Mouse (Mus musculus) forebrain, embryonic 13.5 days (tissue): Measurements from ENCODE around the gene Tspan10. TPM values are rescaled to one million over a fixed set of nuclear protein-coding genes. Genes with fewer than 3 reads are reported as not detected.

Source experiments
- ATAC-seq: fragments of 200-750 bp; cut with Nextera tagmentation; 2 replicates; pipeline ENCODE4 v1.8.0; 2017
- H3K27ac ChIP-seq: fragments of 300-500 bp; sonication (generic); 2 replicates; pipeline ENCODE4 v1.5.1; 2015; ENCODE audit warnings: inconsistent platforms, mild to moderate bottlenecking, moderate library complexity
- H3K27me3 ChIP-seq: fragments of 300-500 bp; sonication (generic); 2 replicates; pipeline ENCODE4 v1.6.1; 2015; ENCODE audit warnings: mild to moderate bottlenecking, inconsistent platforms
- H3K36me3 ChIP-seq: fragments of 300-500 bp; sonication (generic); 2 replicates; pipeline ENCODE4 v1.6.1; 2015; ENCODE audit warnings: mild to moderate bottlenecking, inconsistent platforms; ENCODE audit not compliant: poor library complexity, severe bottlenecking
- H3K4me1 ChIP-seq: fragments of 300-500 bp; sonication (generic); 2 replicates; pipeline ENCODE4 v1.6.1; 2015; ENCODE audit warnings: inconsistent platforms
- H3K4me2 ChIP-seq: fragments of 300-500 bp; sonication (generic); 2 replicates; pipeline ENCODE4 v1.6.1; 2015; ENCODE audit warnings: inconsistent platforms, mild to moderate bottlenecking, moderate library complexity
- H3K4me3 ChIP-seq: fragments of 300-500 bp; sonication (generic); 2 replicates; pipeline ENCODE4 v1.5.1; 2015; ENCODE audit warnings: mild to moderate bottlenecking, inconsistent platforms
- H3K9ac ChIP-seq: fragments of 300-500 bp; sonication (generic); 2 replicates; pipeline ENCODE4 v1.6.1; 2015; ENCODE audit warnings: mild to moderate bottlenecking, inconsistent platforms
- H3K9me3 ChIP-seq: fragments of 300-500 bp; sonication (generic); replicated peaks from 2 replicates; pipeline ENCODE4 v1.6.1; 2016; ENCODE audit warnings: inconsistent platforms
- WGBS: fragments of 180-500 bp; shearing (Covaris S2); methylation state at CpG from one replicate; pipeline ENCODE4 v1.1.7; 2015; 5-methylcytosine and 5-hydroxymethylcytosine counted together
- polyA plus RNA-seq: library from polyadenylated mRNA; unstranded; fragments of >200 nt; fragmentation: Nextera tagmentation; extraction: Ambion mirVana; gene quantifications from 2 replicates; pipeline ENCODE4 v1.2.1, GENCODE M21; 2015

Gene Tspan10
- polyA plus RNA-seq, 1 experiment from 2014 or later: not detected

- H3K4me2 ChIP-seq: no peak overlapping the region
- no peaks in the 10 kb centered on the region for H3K27me3 ChIP-seq
- no peak overlapping the region for H3K27ac ChIP-seq
- no peak for ATAC-seq
- H3K9ac ChIP-seq: no peak overlapping the region
- no peak overlapping the region for H3K4me3 ChIP-seq
- H3K36me3 ChIP-seq: peaks cover 38% of the 10 kb centered on the region
- peaks cover 54% of the 10 kb centered on the region for H3K4me1 ChIP-seq
- WGBS: 78% methylated on average over 4 of the region's 4 CpGs
- no peaks in the 10 kb centered on the region for H3K9me3 ChIP-seq
Observed at GRCm38 (mm10) chr11:120488516-120488915, 46.1 kb downstream of the Tspan10 start.

- peaks cover 51% of the 10 kb centered on the region for H3K4me1 ChIP-seq
- H3K27me3 ChIP-seq: no peaks in the 10 kb centered on the region
- no peak overlapping the region for H3K27ac ChIP-seq
- 65% methylated on average over 4 of the region's 4 CpGs for WGBS
- no peaks in the 10 kb centered on the region for H3K9me3 ChIP-seq
- ATAC-seq: peak; percentile 31
- H3K4me3 ChIP-seq: no peak overlapping the region; the same call in 1 of the 2 replicates
- H3K4me2 ChIP-seq: no peak overlapping the region
- peaks cover 39% of the 10 kb centered on the region for H3K36me3 ChIP-seq
- H3K9ac ChIP-seq: no peak overlapping the region
Observed at GRCm38 (mm10) chr11:120489054-120489761, 46.8 kb downstream of the Tspan10 start.

- Histone ChIP-seq H3K36me3 (peaks cover 51% of the 10 kb centered on the region), H3K9me3 (no peaks in the 10 kb centered on the region), H3K27ac (peak overlapping the region; percentile 76), H3K4me3 (peak overlapping the region; percentile 96), H3K27me3 (no peaks in the 10 kb centered on the region), H3K4me2 (peak overlapping the region; percentile 81), H3K9ac (peak overlapping the region; percentile 92; the same call in 1 of the 2 replicates), H3K4me1 (peaks cover 46% of the 10 kb centered on the region)
- 32% methylated on average over 4 of the region's 4 CpGs for WGBS
- no peak for ATAC-seq
Observed at GRCm38 (mm10) chr11:120490291-120491046, 48.0 kb downstream of the Tspan10 start.

- peak within 1 kb of the TSS; percentile 92 for H3K9ac ChIP-seq
- WGBS: under 1% methylated on average over 32 of the region's 35 CpGs
- H3K4me2 ChIP-seq: peak within 1 kb of the TSS; percentile 81
- peak within 1 kb of the TSS; percentile 76 for H3K27ac ChIP-seq
- ATAC-seq: peak; percentile 87
- no peaks in the 10 kb centered on the region for H3K27me3 ChIP-seq
- peaks cover 51% of the 10 kb centered on the region for H3K36me3 ChIP-seq
- peaks cover 40% of the 10 kb centered on the region for H3K4me1 ChIP-seq
- H3K4me3 ChIP-seq: peak within 1 kb of the TSS; percentile 96
- no peaks in the 10 kb centered on the region for H3K9me3 ChIP-seq
Observed at GRCm38 (mm10) chr11:120491317-120492023, 49.0 kb downstream of the Tspan10 start, which contains the start of gene Slc25a10. Gene Slc25a10, plus strand, starts transcription at chr11:120491840.

- peak; percentile 34 for ATAC-seq
- H3K36me3 ChIP-seq: peaks cover 51% of the 10 kb centered on the region
- WGBS: under 1% methylated on average over 48 of the region's 48 CpGs
- peak overlapping the region; percentile 92 for H3K9ac ChIP-seq
- peak overlapping the region; percentile 76 for H3K27ac ChIP-seq
- H3K27me3 ChIP-seq: no peaks in the 10 kb centered on the region
- peaks cover 40% of the 10 kb centered on the region for H3K4me1 ChIP-seq
- H3K9me3 ChIP-seq: no peaks in the 10 kb centered on the region
- H3K4me2 ChIP-seq: peak overlapping the region; percentile 81
- peak overlapping the region; percentile 96 for H3K4me3 ChIP-seq
Observed at GRCm38 (mm10) chr11:120492024-120492877, 49.8 kb downstream of the Tspan10 start.

GRCm38 (mm10) chr11:120492878-120493203 lies 50.4 kb downstream of the Tspan10 start:
- no peaks in the 10 kb centered on the region for H3K9me3 ChIP-seq
- H3K27me3 ChIP-seq: no peaks in the 10 kb centered on the region
- H3K4me1 ChIP-seq: peaks cover 40% of the 10 kb centered on the region
- H3K4me3 ChIP-seq: peak overlapping the region; percentile 96
- no peak for ATAC-seq
- H3K27ac ChIP-seq: peak overlapping the region; percentile 76
- H3K4me2 ChIP-seq: peak overlapping the region; percentile 81
- 17% methylated on average over 3 of the region's 3 CpGs for WGBS
- H3K36me3 ChIP-seq: peaks cover 51% of the 10 kb centered on the region
- H3K9ac ChIP-seq: peak overlapping the region; percentile 92

GRCm38 (mm10) chr11:120493351-120493750 lies 50.9 kb downstream of the Tspan10 start:
- Histone ChIP-seq H3K36me3 (peaks cover 51% of the 10 kb centered on the region), H3K9ac (peak overlapping the region; percentile 92), H3K4me2 (peak overlapping the region; percentile 81), H3K9me3 (no peaks in the 10 kb centered on the region), H3K4me3 (peak overlapping the region; percentile 96), H3K4me1 (peaks cover 40% of the 10 kb centered on the region), H3K27ac (peak overlapping the region; percentile 76), H3K27me3 (no peaks in the 10 kb centered on the region)
- ATAC-seq: no peak
- WGBS: 43% methylated on average over 3 of the region's 3 CpGs

GRCm38 (mm10) chr11:120493911-120494310 lies 51.5 kb downstream of the Tspan10 start:
- Histone ChIP-seq H3K27me3 (no peaks in the 10 kb centered on the region), H3K4me2 (peak overlapping the region; percentile 81; the same call in 1 of the 2 replicates), H3K27ac (no peak overlapping the region), H3K9ac (no peak overlapping the region; the same call in 1 of the 2 replicates), H3K36me3 (peaks cover 51% of the 10 kb centered on the region), H3K4me1 (peaks cover 39% of the 10 kb centered on the region), H3K9me3 (no peaks in the 10 kb centered on the region), H3K4me3 (no peak overlapping the region)
- no peak for ATAC-seq
- WGBS: 88% methylated on average over 3 of the region's 3 CpGs

Other genes starting within 250 kb of the Tspan10 start
- 17.2 TPM in 2 replicates for gene Bahcc1, start 209.7 kb upstream of the Tspan10 start, polyA plus RNA-seq
- gene Actg1, start 94.1 kb upstream of the Tspan10 start, polyA plus RNA-seq: 3,229 and 3,555 TPM in 2 replicates
- 1.3 and 1.7 TPM in 2 replicates for gene Fscn2, start 81.1 kb upstream of the Tspan10 start, polyA plus RNA-seq
- gene Faap100, start 63.9 kb upstream of the Tspan10 start, polyA plus RNA-seq: 51.0 and 63.1 TPM in 2 replicates
- 33.6 and 33.9 TPM in 2 replicates for gene Nploc4, start 4.9 kb upstream of the Tspan10 start, polyA plus RNA-seq
- 0.19 and 0.20 TPM in 2 replicates for gene Pde6g, start 10.9 kb downstream of the Tspan10 start, polyA plus RNA-seq
- gene Oxld1, start 15.4 kb downstream of the Tspan10 start, polyA plus RNA-seq: 9.2 and 10.7 TPM in 2 replicates
- 30.9 and 31.3 TPM in 2 replicates for gene Ccdc137, start 15.5 kb downstream of the Tspan10 start, polyA plus RNA-seq
- 49.8 and 56.5 TPM in 2 replicates for gene Arl16, start 25.0 kb downstream of the Tspan10 start, polyA plus RNA-seq
- 127 TPM in 2 replicates for gene Mrpl12, start 42.0 kb downstream of the Tspan10 start, polyA plus RNA-seq
- gene Slc25a10, start 49.2 kb downstream of the Tspan10 start, polyA plus RNA-seq: 31.1 and 41.9 TPM in 2 replicates
- 0.08 and 0.21 TPM in 2 replicates for gene Gcgr, start 88.1 kb downstream of the Tspan10 start, polyA plus RNA-seq
- gene Mcrip1, start 107.1 kb downstream of the Tspan10 start, polyA plus RNA-seq: 228 and 240 TPM in 2 replicates
- not detected in 2 replicates for gene Ppp1r27, start 108.5 kb downstream of the Tspan10 start, polyA plus RNA-seq
- 253 and 286 TPM in 2 replicates for gene P4hb, start 130.6 kb downstream of the Tspan10 start, polyA plus RNA-seq
- 462 and 508 TPM in 2 replicates for gene Arhgdia, start 139.0 kb downstream of the Tspan10 start, polyA plus RNA-seq
- 420 and 488 TPM in 2 replicates for gene Alyref, start 155.7 kb downstream of the Tspan10 start, polyA plus RNA-seq
- 204 and 211 TPM in 2 replicates for gene Anapc11, start 155.8 kb downstream of the Tspan10 start, polyA plus RNA-seq
- 0.50 TPM in 1 of 2 replicates, not detected in the other for gene Npb, start 165.8 kb downstream of the Tspan10 start, polyA plus RNA-seq
- 140 and 159 TPM in 2 replicates for gene Pcyt2, start 175.3 kb downstream of the Tspan10 start, polyA plus RNA-seq
- 42.7 and 43.1 TPM in 2 replicates for gene Sirt7, start 182.6 kb downstream of the Tspan10 start, polyA plus RNA-seq
- gene Mafg, start 191.0 kb downstream of the Tspan10 start, polyA plus RNA-seq: 19.8 and 24.1 TPM in 2 replicates
- gene Pycr1, start 201.1 kb downstream of the Tspan10 start, polyA plus RNA-seq: 23.9 and 25.5 TPM in 2 replicates
- 0.25 and 0.81 TPM in 2 replicates for gene Myadml2, start 205.5 kb downstream of the Tspan10 start, polyA plus RNA-seq
- gene Notum, start 218.5 kb downstream of the Tspan10 start, polyA plus RNA-seq: 0.15 and 0.29 TPM in 2 replicates
- gene Aspscr1, start 230.3 kb downstream of the Tspan10 start, polyA plus RNA-seq: 142 and 151 TPM in 2 replicates